Mouse (Mus musculus) right cerebral cortex, postnatal 25 days (tissue): ENCODE data around the gene RPS10-NUDT3.

Source experiments
- DNase-seq: peaks from one replicate; pipeline ENCODE4 v3.0.0; 2022

RPS10-NUDT3 gene

GRCm38 (mm10) chr17:27552215-27553201, 82.5 kb downstream of the RPS10-NUDT3 start:
- DNase-seq, result no peak

GRCm38 (mm10) chr17:27551393-27551940, 83.6 kb downstream of the RPS10-NUDT3 start:
- DNase-seq, result no peak

- no peak for DNase-seq
Observed at GRCm38 (mm10) chr17:27549234-27549633, 85.8 kb downstream of the RPS10-NUDT3 start.

- no peak for DNase-seq
Observed at GRCm38 (mm10) chr17:27547253-27547868, 87.7 kb downstream of the RPS10-NUDT3 start.

GRCm38 (mm10) chr17:27546574-27547085, 88.4 kb downstream of the RPS10-NUDT3 start:
- no peak for DNase-seq

- DNase-seq, result no peak
Observed at GRCm38 (mm10) chr17:27545991-27546390, 89.0 kb downstream of the RPS10-NUDT3 start.

- peak; percentile 44 for DNase-seq
Observed at GRCm38 (mm10) chr17:27544551-27544950, 90.5 kb downstream of the RPS10-NUDT3 start.

- no peak for DNase-seq
Observed at GRCm38 (mm10) chr17:27541984-27542383, 93.0 kb downstream of the RPS10-NUDT3 start.

GRCm38 (mm10) chr17:27541261-27541660, 93.8 kb downstream of the RPS10-NUDT3 start:
- no peak for DNase-seq

GRCm38 (mm10) chr17:27534718-27535117, 100.3 kb downstream of the RPS10-NUDT3 start:
- peak; percentile 83 for DNase-seq

GRCm38 (mm10) chr17:27533354-27533753, 101.7 kb downstream of the RPS10-NUDT3 start:
- DNase-seq, result no peak

- DNase-seq, result no peak
Observed at GRCm38 (mm10) chr17:27532095-27532494, 102.9 kb downstream of the RPS10-NUDT3 start.
